Mouse (Mus musculus) thymus, postnatal 36 days (tissue): ENCODE data around the gene Ephx1.
"Not testable (repeated sequence)": the region's sequence is repeated elsewhere in the genome, so short reads cannot be mapped to it uniquely, and the experiment has no call there.

Experiments used
- DNase-seq, 2 experiments: peaks; one replicate each; pipeline ENCODE4 v3.0.0; 2022; ENCODE audit warnings: mixed read lengths in 2 of 2

Gene Ephx1

GRCm38 (mm10) chr1:181012416-181012815, 8.3 kb downstream of the Ephx1 start:
- DNase-seq = no peak

GRCm38 (mm10) chr1:181011601-181012000, 9.1 kb downstream of the Ephx1 start:
- DNase-seq = no peak

GRCm38 (mm10) chr1:181010171-181010932, 10.4 kb downstream of the Ephx1 start:
- no peak for DNase-seq

GRCm38 (mm10) chr1:181009754-181010153, 10.9 kb downstream of the Ephx1 start:
- no peak for DNase-seq

- DNase-seq = no peak
These were observed 11.6 kb downstream of the Ephx1 start for GRCm38 (mm10) chr1:181009011-181009590.

GRCm38 (mm10) chr1:181008266-181008665, 12.4 kb downstream of the Ephx1 start:
- no peak for DNase-seq

- DNase-seq = no peak
These were observed 12.9 kb downstream of the Ephx1 start for GRCm38 (mm10) chr1:181007831-181008230.

GRCm38 (mm10) chr1:181005331-181005730, 15.4 kb downstream of the Ephx1 start:
- DNase-seq = no peak

GRCm38 (mm10) chr1:181003790-181004189, 16.9 kb downstream of the Ephx1 start:
- no peak for DNase-seq

- DNase-seq = no peak
These were observed 19.1 kb downstream of the Ephx1 start for GRCm38 (mm10) chr1:181001621-181002020.

GRCm38 (mm10) chr1:181001217-181001616, 19.5 kb downstream of the Ephx1 start:
- DNase-seq = no peak

GRCm38 (mm10) chr1:181000501-181001092, 20.1 kb downstream of the Ephx1 start:
- DNase-seq = no peak

- DNase-seq = peak in 1 of 2 experiments; percentile 15
These were observed 28.6 kb downstream of the Ephx1 start for GRCm38 (mm10) chr1:180992142-180992541.

- DNase-seq = no peak
These were observed 30.0 kb downstream of the Ephx1 start for GRCm38 (mm10) chr1:180990671-180991070.

- DNase-seq = peak; percentile 71 to 76
These were observed 32.9 kb downstream of the Ephx1 start for GRCm38 (mm10) chr1:180987759-180988158.

- no peak for DNase-seq
These were observed 34.0 kb downstream of the Ephx1 start for GRCm38 (mm10) chr1:180986701-180987100.

- not testable (repeated sequence) for DNase-seq
These were observed 39.2 kb downstream of the Ephx1 start for GRCm38 (mm10) chr1:180981298-180982046.

GRCm38 (mm10) chr1:180980464-180980863, 40.2 kb downstream of the Ephx1 start:
- no peak for DNase-seq

GRCm38 (mm10) chr1:180979484-180980251, 41.0 kb downstream of the Ephx1 start:
- DNase-seq = no peak

GRCm38 (mm10) chr1:180976110-180976679, 44.5 kb downstream of the Ephx1 start:
- DNase-seq = peak; percentile 50 to 52

- DNase-seq = peak; percentile 35 to 48
These were observed 46.5 kb downstream of the Ephx1 start for GRCm38 (mm10) chr1:180974126-180974746.

- DNase-seq = no peak
These were observed 47.8 kb downstream of the Ephx1 start for GRCm38 (mm10) chr1:180972941-180973340.
